Mouse (Mus musculus) liver, embryonic 14.5 days (tissue): Measurements from ENCODE around the gene Cfl2.

Source experiments
- CTCF ChIP-seq: IDR thresholded peaks from 2 replicates; pipeline ENCODE4 v1.5.1; 2016; ENCODE audit warnings: antibody characterized with exemption, low read depth, control low read depth
- EP300 ChIP-seq: IDR thresholded peaks from 2 replicates; pipeline ENCODE4 v1.6.1; 2016; ENCODE audit warnings: antibody characterized with exemption, low read depth

- no peak for TF ChIP-seq CTCF
- TF ChIP-seq EP300 = no peak
Observed at GRCm38 (mm10) chr12:54833856-54834399, 28.7 kb downstream of the Cfl2 start.
